Mouse (Mus musculus): ENCODE measurements at regions not wholly inside any gene's neighbourhood (a gene's known extent, or its start where the extent isn't known, plus 50 kb on each side); places are given as distances from the start of the nearest gene placed in this dataset.

GRCm38 (mm10) chr2:179318046-179318445 lies 124.2 kb upstream of the Cdh4 start:
- no peak for TF ChIP-seq CTCF (IDR thresholded peaks at IDR 0.05; ENCODE audit: insufficient read depth, low read depth, low read length)
- TF ChIP-seq POLR2A (IDR thresholded peaks at IDR 0.05; ENCODE audit: insufficient read depth, low read depth, low read length) = no peak
